9 mouse cellular contexts compared by ENCODE assay signal in genomic region chr6:67535777-67536054, GRCm38 (mm10). TPM values are rescaled to one million over a fixed set of nuclear protein-coding genes. Genes with fewer than 3 reads are reported as not detected.
DNase-seq lines count a peak whose midpoint lies in the region; ATAC-seq lines count a peak whose summit lies in the region.
"Had no signal": no experiment of that assay in that cellular context is flagged by ENCODE, and none has a peak within 500 bp of the region (broad histone marks: within the 10 kb centered on the region; RNA-seq: fewer than 3 reads in every experiment).

Gene Tacstd2 (minus strand): TSS chr6:67535796.

- H3K9me3 ChIP-seq in heart, embryonic 15.5 days (replicated peaks), result no peaks in the 10 kb centered on the region
- no peaks in the 10 kb centered on the region for H3K9me3 ChIP-seq in limb, embryonic 12.5 days

- peaks cover 54% of the 10 kb centered on the region for H3K27me3 ChIP-seq in heart, embryonic 15.5 days
- peaks cover 69% of the 10 kb centered on the region for H3K27me3 ChIP-seq in limb, embryonic 12.5 days

- peak within 1 kb of the TSS; percentile 91 for H3K4me2 ChIP-seq in heart, embryonic 15.5 days
- peak within 1 kb of the TSS; percentile 69 for H3K4me2 ChIP-seq in limb, embryonic 12.5 days

- H3K4me1 ChIP-seq in heart, embryonic 15.5 days (replicated peaks), result peaks cover 19% of the 10 kb centered on the region
- peaks cover 22% of the 10 kb centered on the region for H3K4me1 ChIP-seq in limb, embryonic 12.5 days (replicated peaks)

- no peaks in the 10 kb centered on the region for H3K36me3 ChIP-seq in heart, embryonic 15.5 days
- H3K36me3 ChIP-seq in limb, embryonic 12.5 days, result no peaks in the 10 kb centered on the region

- no peak within 1 kb of the TSS for H3K27ac ChIP-seq in heart, embryonic 15.5 days
- no peak within 1 kb of the TSS for H3K27ac ChIP-seq in limb, embryonic 12.5 days

- WGBS in heart, embryonic 15.5 days, result 5% methylated on average over 8 of the region's 8 CpGs
- WGBS in limb, embryonic 12.5 days, result 7% methylated on average over 8 of the region's 8 CpGs

- H3K9ac ChIP-seq in heart, embryonic 15.5 days, result no peak within 1 kb of the TSS
- 0 out of 2 replicates have a peak within 1 kb of the TSS, but pooled peaks have one; percentile 8 for H3K9ac ChIP-seq in limb, embryonic 12.5 days (replicated peaks)

- peak within 1 kb of the TSS; percentile 52 for H3K4me3 ChIP-seq in heart, embryonic 15.5 days
- H3K4me3 ChIP-seq in limb, embryonic 12.5 days (replicated peaks), result peak within 1 kb of the TSS; percentile 44

- DNase-seq in heart, adult 8-10 months (ENCODE audit: low spot score), result no peak
- peak; percentile 42 for DNase-seq in gonadal fat pad, adult 2 months (ENCODE audit: low read depth)
- DNase-seq in c-Kit-positive CD71-positive TER-119-positive erythroid progenitor cells, embryonic 14.5 days (ENCODE audit: low spot score), result no peak
- DNase-seq in spleen, postnatal 14 days (ENCODE audit: low spot score in 2 of 2), result no peak
- no peak for DNase-seq in adrenal gland, adult (ENCODE audit: inconsistent age in 2 of 2, low spot score in 1 of 2)

- ATAC-seq in heart, embryonic 15.5 days (replicated peaks; ENCODE audit: insufficient number of reproducible peaks, insufficient read depth, low FRiP score, low read depth), result no peak
- no peak; the same call in 1 of the 2 replicates for ATAC-seq in limb, embryonic 12.5 days (ENCODE audit: insufficient number of reproducible peaks, insufficient read depth, low FRiP score, low TSS enrichment, low read depth)
- ATAC-seq in monocyte, adult 5-6 weeks (replicated peaks; ENCODE audit: insufficient number of reproducible peaks, low FRiP score, low TSS enrichment, poor library complexity, severe bottlenecking), result no peak

RNA-seq across cellular contexts. Expression of gene Tacstd2, which starts in this region (rescaled TPM):
- polyA plus RNA-seq in heart, embryonic 15.5 days (2015; fragmentation: Nextera tagmentation; extraction: Ambion mirVana), result 0.62 and 3.4 TPM in 2 replicates
- under 1 TPM in 1 of 4 experiments, not detected in 3; 0.19 TPM for total RNA-seq in heart, adult 8-10 months (2022)
- 9.5 and 16.5 TPM in 2 replicates for polyA plus RNA-seq in gonadal fat pad, adult 2 months (2012; rRNA removed)
- 19.7 and 23.0 TPM in 2 replicates for polyA plus RNA-seq in limb, embryonic 12.5 days (2016; fragmentation: Nextera tagmentation; extraction: Ambion mirVana)
- total RNA-seq in monocyte, adult 5-6 weeks (2017), result 3.5 to 15.1 TPM (median 5.5 TPM) in 3 replicates
- total RNA-seq: liver, adult 2 months had no signal
- polyA plus RNA-seq: liver, adult 2 months had no signal
